Mouse (Mus musculus) CD8-positive naive resting alpha-beta T cell, adult 2 months (primary cell): ENCODE results near the gene Cerk.
"Not testable (repeated sequence)": the region's sequence is repeated elsewhere in the genome, so short reads cannot be mapped to it uniquely, and the experiment has no call there.

Source experiments
- DNase-seq, 2 experiments: peaks; one replicate each; pipeline ENCODE4 v3.0.0; 2022; ENCODE audit warnings: low read depth in 2 of 2, low spot score in 2 of 2

The Cerk gene

DNA sequence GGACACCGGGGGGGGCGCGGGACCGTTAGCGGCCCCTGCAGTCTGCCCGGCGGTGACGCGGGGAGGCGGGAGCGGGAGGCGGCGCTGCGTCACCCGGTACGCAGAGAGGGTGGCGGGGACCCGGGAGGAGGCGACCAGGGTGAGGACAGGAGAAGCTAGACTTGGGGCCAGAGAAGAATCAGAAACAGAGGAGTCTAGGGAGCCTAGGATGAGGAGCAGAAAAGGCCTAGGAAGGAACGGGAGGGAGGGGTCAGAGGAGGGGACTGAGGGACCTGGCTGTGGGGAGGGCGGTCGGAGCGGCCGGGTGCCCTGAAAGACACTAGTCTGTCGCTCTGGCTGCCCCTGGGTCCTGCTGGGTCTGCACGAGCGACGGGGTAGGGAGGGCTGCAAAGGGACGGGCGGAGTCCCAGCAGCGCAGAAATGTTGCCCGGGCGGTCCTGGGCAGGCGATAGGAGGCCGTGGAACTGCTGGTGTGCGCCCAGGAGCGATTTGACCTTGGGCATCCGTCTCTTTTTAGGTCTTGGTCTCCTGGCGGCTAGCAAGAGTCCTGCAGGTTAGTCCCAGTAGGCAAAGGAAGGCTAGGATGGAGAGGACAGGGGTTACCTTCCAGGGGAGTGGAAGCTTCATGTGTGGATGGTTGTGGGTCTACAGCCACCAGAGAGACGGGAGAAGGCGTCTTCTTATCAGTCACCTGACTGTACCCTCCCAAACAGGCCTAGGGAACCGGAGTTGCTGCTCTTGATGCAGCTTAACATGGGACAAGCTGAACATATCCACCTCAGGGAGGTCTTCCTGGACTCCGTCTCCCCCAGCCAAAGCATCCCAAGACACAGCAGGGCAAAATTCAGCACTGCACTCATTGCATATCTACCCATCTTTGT, at the start of gene Cerk:
TSS of gene Cerk (minus strand) at position 453 of the 881 bp plus-strand sequence.
- DNase-seq: peak; percentile 50 to 54

DNA sequence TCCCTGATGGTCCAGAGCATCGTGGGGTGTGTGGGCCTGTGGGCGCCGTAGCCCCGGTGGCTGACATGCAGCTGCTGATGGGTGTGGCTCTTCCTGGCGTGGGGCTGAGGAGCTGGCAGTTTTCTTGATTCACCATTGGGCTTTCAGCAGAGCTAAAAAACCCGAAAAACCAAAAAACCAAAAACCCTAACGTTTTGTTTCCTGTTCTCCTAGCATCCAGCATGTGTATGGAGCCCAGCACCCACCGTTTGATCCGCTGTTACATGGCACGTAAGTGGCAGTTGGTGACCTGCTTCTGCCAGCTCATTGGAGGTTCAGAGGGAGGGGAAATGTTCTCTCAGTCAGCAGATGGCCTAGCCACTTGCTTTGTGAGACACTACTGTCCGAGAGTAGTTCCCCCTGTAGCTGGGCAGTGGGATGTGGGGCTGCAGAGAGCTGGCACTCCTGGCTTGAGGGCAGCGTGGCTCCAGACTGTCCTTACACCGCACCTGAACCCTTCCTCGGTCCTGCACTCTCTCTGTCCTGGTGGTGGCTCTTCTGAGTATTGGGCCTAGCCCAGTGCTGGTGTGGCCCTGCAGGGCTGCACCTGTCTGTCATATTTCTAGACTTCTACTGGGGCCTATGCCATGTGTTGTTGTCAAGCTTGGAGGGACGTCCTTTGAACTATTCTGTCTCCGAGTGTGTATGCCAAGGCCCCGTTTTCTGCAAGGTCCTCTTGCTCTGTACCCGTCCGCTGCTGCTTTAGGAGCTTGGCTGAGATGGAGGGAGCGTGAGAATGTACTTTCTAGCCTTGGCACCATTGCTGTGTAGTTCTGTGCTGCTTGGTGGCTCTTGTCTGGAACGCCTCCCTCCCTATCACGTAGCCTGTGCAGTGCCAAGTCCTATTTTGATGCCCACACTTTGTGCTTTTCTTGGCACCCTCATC, 48.8 kb upstream of the Cerk start:
- DNase-seq: no peak

DNA sequence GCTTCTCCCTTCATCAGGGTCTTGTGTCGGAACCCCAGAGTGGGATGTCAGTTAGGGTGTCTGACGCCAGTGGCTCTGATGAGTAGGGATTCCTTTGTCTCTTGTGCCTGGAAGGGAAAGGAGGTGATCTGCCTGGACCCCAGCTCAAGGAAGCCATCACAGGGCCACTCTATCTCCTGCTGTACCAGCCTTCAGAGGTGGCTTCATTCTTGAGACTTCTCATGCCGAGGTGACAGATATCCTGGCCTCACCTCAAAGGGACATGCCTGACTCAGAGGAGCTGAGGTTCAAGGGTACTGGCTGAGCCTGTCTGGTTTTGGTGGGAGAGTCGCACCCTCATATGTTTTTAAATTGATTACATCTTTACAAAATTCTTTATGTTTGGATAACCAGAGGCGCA, 48.1 kb upstream of the Cerk start:
- no peak for DNase-seq

DNA sequence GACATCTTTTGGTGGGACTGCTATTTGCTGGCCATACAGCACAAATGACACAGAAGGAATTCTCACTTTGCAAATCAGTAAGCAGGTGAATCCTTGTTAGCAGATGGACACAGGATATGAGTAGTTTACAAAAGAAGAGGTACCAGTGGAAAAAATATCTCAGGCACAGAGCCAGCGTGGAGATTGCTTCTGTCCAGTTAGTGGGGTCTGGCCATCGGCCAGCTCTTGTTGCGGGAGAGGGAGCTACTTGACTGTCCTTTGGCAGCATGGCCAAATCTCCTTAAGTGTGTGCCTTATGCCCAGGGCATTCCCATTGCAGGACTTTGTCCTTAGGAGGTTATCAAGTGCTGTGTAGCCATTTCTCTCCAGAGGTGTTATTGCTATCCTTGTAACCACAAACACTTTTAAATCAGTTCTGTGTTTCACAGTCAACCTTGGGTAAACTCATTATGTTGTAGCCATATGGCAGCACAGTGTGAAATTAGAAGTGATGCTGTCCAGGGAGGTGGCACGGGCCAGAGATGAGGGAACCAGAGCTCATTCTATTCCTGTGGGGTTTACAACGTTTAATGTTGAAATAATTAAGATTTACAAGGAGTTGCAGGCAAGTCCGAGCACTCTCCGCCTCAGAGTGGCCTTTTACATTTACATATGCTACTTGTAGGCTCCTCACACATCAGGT, 46.0 kb upstream of the Cerk start:
- no peak for DNase-seq

DNA sequence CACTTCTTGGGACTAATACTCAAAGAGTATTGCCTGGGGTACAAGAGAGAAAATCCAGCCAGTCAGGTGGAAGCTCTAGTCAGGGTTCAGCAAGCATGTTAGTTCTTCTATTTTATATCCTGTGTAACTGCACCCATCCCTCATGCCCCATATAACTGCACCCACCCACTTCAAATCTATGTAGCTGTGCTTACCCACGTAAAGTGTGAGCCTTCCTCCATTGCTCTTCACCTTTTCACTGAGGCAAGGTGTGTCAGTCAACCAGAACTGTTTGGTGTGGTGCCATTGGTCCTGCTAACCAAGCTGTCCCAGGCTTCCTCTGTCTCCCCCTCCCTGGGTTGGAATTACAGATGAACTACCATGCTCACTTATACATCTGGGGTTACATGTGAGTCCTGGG, 45.2 kb upstream of the Cerk start:
- no peak for DNase-seq

DNA sequence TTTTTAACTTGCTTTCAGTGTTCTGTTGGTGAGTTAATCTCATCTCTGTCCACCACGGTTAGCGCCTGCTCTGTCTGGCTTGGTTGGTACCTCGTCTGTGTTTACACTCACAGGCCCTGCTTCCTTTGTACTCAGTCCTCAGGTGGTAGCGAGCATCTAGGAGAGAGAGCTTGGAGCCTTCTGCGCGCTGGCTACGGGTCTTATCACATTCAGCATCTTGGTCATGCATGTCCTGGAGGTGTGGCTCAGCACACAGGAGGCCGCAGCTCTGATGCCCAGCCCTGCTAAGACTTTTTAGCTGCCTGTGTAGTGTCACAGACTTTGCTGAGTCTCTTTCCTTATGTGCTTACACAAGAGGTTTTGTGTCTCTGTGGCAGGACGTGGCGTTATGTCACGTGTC, 43.7 kb upstream of the Cerk start:
- DNase-seq: no peak

DNA sequence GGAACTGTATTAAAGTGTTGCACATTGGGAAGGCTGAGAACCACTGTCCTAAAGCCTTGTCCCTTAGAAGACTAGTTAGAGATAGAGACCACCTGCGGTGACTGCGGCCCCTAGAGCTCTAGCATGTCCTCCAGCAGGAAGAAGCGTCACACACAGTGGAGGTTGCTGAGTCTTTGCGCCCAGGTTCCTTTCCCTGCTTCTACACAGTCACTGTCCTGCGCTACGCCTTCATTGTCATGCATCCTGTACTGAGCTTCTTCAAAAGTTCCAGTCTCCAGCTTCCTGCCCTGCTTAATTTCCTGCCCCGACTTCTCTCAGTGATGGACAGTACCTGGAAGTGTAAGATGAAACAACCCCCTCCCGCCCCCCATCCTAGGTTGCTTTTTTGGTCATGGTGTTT, 43.1 kb upstream of the Cerk start:
- DNase-seq: no peak

DNA sequence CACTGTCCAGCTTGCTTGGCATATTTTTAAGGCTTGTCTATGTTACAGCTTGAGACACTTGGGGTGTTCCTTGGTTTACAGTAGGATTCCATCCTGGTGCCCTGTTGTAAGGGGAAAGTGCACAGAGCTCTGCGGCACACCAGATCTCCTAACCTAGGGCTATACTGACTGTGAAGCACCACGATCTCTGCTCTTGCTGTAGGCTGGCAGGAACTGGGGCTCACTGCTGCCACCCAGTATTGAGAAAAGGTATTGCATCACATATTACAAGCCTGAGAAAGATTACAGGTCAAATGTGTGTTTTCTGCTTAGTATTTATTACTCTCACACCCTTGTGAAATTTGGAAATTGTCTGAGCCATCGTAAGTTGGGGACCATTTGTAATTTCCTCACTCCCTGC, 42.2 kb upstream of the Cerk start:
- peak; percentile 32 to 64 for DNase-seq

DNA sequence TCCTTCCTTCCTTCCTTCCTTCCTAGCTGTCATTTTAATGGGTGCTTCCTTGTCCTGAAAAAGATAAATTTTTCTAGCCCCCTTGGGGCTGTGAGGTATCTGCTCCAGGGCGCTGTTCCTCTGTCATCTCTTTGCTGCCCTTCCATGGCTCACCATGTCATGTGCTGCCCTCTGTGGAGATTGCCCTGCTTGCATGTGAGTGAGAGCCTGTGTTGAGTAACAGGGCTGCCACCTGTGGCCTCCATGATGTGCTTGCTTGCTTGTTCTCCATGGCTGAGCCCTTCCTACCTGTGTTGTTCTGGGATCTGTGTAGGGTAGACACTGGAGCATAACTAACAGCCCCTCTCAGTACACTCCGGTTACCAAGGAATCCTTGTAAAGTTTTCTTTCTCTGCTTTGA, 41.0 kb upstream of the Cerk start:
- DNase-seq: no peak

DNA sequence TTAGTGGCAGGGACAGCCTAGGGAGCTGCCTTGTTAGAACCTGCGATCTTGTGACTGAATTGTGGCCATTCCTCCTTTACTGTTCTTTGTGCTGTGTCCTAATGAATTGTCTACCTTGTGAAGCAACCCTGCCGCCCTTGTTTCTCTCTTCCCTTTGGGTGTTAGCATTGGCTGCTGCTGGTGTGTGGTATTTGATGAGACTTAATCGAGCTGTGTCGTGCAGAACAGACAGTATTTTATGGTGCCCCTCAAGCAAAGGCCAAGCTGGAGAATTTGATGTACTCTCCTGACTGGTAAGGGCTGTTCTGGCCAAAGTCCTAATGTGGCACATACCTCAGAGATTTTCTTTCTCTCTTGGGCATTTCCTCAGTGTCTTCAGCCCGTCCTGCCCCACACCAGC, 40.3 kb upstream of the Cerk start:
- DNase-seq: no peak

DNA sequence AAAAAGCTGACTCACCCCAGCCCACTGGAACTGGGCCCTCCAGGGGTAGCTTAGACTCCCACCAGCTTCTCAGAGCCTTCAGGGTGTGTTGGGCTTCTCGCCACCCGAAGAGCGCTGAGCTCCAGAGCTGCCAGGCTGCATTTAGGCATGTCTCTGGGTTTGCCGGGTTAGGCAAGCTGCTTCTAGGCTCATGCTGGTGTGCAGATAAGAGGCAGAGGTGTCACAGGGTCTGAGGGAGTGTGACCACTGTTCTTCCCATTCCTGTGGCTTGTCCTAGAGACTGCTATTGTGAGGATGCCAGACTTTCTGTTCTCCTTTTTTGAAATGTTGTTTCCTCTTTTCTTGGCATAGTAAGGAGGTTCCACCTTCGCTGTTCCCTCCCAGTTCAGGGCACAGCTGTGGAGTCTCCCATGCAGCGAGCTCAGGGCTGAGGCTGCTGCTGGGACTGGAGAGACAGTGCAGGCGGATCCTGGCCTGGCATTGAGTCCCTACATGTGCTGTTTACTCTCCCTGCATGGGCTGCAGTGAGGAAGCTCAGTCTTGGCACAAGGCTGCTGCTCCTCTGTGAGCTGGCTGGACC, 39.1 kb upstream of the Cerk start:
- no peak for DNase-seq

DNA sequence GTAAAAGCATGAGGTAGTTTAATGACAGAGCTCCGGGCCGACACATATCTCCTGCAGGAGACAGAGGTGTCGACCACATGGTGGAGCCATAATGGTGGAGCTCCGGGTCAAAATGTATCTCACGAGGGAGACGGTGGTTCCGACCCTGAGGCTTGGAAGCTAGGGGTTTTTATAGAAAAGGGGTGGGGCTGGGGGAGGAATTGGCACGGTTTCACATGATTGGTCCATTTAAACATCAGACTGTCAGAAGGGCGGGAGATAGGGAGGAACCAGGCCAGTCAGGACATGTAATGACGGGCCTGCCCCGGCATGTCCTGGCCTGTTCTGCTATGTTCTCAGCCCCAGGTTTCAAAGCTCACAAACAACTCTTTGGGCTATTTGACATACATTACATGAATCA, 36.0 kb upstream of the Cerk start:
- not testable (repeated sequence) for DNase-seq

DNA sequence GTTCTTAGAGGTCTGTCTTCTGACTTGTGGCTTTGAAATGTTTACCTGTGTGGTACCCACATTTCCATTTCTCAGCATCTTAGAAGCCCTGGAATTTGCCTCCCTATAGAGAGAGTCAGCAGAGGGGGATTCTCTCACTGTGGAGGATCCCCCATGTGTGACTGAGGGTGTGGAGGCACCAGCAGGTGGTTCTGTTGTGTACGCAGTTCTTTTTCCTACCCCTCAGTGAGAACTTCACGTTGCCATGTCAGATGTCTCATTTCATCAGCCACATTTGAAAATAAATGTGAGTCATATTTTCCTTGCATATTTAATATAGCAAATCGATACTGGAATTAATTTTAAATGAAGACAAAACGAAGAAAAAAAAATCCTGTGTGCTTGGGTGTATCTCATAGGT, 35.4 kb upstream of the Cerk start:
- DNase-seq: no peak

DNA sequence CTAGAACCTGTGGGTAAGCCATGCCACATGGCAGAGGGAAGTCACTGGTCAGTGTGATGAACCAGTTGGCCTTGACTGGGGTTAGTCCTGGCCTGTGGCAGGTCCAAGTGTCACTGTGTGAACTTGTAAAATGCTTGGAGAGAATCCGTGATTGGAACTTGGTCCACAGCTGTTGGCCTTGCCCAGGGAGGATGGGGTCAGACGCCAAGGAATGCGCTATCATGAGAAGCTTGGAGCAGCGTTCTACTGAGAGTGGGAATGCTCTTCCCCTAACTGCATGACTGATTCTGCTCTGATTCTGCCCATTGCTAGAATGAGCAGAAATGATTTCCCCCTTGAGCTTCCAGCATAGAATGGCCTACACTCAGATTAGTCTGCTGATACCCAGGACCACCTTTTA, 34.8 kb upstream of the Cerk start:
- no peak for DNase-seq

DNA sequence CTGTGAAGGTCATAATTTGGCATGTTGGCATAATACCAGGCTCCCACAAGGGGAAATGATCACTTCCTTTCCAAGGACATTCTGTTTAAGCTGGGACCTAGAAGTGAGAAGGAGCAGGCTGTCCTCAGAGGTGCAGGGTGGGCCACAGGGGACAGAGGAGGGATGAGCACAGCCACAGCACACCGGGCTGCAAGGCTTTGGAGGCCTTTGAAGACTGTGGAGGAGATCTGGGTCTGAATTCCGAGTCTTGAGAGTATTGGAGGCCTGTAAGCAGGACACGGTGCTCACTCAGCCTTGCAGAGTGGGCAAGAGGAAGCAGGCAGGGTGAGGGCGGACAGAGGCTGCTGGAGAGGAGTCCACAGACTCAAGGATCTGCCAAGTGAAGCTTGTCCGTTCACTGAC, 34.3 kb upstream of the Cerk start:
- DNase-seq: no peak

DNA sequence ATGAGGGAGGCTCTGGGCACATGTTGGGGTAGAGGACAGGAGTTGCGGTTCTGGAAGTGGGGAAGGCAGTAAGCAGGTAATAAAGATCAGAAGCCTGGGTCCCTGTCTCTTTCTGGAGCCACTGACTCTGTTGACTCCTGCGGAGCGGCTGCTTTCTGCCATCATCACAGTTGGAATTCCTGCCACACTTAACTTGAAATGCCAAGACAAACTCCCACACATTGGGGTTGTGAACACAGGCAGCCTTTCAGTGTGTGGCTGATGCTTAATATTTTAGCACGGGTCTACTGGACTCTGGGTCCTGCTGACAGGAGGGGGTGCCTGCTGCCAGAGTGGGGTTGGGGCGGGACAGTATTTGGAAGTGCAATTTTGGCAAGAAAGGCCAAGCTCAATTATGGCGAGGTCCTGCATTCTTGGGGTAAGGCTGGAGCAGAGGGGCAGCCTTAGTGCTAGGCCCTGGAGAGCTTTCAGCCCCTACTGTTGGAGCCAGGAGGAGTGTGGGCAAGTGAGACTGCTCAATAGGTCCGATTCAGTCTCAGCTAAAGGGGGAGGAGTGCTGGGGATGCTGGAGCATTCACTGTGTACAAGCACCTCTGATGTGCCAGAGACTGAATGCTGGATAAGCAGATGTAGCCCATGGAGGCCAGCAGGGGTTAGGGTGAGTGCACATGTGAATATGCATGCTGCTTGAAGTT, 33.7 kb upstream of the Cerk start:
- no peak for DNase-seq

DNA sequence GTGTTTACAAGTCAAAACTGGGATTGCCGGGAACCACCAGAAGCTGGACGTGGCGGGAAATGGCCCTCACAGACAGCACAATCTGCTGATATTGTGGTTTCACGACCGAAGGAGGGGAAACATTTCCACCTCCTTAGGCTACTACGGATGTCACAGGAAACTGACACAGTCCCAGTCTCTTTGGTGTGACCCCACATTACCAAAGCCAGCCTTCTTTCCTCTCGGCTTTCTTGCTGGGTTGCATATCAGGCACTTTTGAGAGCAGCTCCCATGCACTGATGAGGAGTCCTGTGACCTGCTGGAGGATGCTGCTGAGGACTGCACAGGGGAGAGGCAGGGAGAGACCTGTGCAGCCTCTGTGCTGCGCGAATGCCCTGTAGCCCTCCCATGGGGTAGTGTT, 30.7 kb upstream of the Cerk start:
- not testable (repeated sequence) for DNase-seq

DNA sequence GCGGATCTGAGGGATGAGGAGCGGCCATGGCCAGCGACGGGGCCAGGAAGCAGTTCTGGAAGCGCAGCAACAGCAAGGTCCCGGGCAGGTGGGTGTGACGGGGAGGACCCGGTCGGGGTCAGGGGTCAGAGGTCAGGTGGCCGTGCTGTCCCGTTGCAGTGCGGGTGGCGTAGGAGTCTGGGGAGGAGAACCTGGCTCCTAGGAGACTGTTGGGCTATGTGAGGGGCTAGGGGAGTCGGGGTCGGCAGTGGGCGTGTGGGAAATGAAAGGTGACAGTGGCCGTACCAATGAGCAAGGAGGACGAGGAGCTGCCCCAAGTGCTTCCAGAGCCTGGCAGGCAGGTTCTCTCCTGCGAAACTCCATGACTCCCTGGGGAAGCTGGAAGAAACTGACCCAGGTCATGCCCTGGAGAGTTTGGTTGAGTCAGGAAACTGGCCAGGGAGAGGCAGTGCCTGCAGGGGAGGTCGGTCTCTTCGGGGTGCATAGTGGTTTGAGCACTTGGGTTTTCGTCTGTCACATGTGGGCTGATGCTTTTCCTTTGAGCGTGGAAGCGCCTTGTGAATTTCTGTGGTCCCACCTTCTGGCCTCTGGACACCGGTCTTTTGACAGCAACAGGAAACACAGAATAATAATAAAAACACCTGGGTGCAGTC, 28.7 kb upstream of the Cerk start:
- no peak for DNase-seq

DNA sequence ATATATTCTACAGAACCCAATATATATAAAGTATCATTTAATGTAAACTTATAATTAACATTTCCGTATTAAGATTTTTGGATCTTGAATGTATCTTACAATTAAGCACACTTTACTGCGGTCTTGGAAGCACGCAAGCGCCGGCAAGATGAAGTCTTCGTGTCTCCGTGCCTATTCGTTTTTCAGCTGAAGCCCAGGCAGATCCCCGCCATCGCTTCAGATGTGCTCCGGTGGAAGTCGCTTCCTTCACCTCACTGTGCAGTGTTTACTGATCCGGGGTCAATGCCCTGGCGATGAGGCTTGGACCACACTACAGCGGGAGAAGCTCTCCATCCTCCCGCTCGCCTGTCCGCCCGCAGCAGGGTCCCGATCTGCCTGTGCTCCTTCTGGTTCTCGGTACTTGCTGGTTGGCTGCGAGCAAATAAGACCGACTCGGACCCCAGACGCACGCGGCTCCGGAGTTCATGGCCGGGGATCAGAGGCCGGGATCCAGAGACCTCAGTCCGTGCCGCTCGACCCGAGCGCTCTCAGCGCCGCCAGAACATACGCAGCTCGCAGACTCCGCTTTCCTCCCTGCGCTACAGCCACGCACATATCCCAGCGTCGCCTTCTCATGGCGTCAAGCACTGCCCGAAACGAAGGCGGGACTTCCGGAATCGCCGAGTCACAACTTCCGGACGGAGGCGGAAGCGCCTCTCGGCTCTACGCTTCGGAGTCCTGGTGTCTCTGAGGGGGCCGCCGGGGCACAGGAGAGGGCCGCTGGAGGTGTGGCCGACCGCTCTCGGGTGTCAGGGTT, 28.0 kb upstream of the Cerk start, which contains the start of gene Tbc1d22a:
TSS of gene Tbc1d22a (plus strand) at position 707 of the 796 bp plus-strand sequence.
- peak; percentile 86 to 90 for DNase-seq
